Mouse (Mus musculus): Measurements from ENCODE around the gene Coq8b. TPM values are rescaled to one million over a fixed set of nuclear protein-coding genes. Genes with fewer than 3 reads are reported as not detected.

The Coq8b gene
- polyA plus RNA-seq, 1 experiment from 2014 or later, result 23.4 TPM

DNA sequence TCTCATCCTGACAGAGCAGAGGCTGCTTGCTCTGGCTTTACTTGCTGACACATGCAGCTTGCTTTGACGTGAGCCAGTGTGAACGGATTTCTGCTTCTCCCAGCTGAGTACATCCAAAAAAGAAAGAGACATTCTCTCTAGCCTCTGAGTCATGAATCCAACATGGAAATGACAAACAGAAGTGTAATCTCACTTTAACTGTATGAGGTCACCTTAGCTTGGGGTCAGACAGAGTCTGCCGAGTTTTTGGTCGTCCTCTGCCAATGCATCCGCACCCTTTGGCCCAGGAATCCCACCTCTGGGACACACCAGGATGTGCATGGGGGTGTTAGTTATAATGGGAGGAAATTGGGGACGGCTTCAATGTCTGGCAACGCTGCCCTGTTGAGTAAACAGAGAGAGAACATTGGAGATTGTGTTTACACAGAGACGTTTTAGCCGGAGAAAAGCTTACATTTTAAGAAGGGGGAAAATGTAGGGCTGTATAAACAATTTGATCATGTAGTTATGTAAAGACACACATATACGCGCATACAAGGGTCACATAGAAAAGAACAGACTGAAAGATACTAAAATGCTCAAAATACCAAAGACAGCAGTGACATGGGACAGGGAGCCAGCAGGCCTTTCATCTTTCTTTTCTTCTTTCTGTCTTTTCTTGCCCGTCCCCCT lies 59.1 kb downstream of the Coq8b start:
- H3K4me2 ChIP-seq (ENCODE audit: low read depth, low read length), result peak overlapping the region; percentile 31; the same call in 1 of the 2 replicates
- peak overlapping the region; percentile 78 for H3K27ac ChIP-seq (ENCODE audit: low read length)
- ATAC-seq (ENCODE audit: low read depth), result peak; percentile 87
- WGBS, result 11% methylated on average over 12 of the region's 12 CpGs
- H3K36me3 ChIP-seq (ENCODE audit: control insufficient read depth, insufficient read depth, low read length), result no peaks in the 10 kb centered on the region
- no peak overlapping the region for H3K9ac ChIP-seq (ENCODE audit: low read length)
- peaks cover 11% of the 10 kb centered on the region for H3K4me1 ChIP-seq (replicated peaks; ENCODE audit: control insufficient read depth, insufficient read depth, low read length)
- H3K27me3 ChIP-seq (ENCODE audit: control insufficient read depth, insufficient read depth, low read depth, low read length), result no peaks in the 10 kb centered on the region
- no peak overlapping the region for H3K4me3 ChIP-seq (ENCODE audit: low read length)
- H3K9me3 ChIP-seq (ENCODE audit: control insufficient read depth, low read length), result peaks cover 4% of the 10 kb centered on the region; the same call in 1 of the 2 replicates

DNA sequence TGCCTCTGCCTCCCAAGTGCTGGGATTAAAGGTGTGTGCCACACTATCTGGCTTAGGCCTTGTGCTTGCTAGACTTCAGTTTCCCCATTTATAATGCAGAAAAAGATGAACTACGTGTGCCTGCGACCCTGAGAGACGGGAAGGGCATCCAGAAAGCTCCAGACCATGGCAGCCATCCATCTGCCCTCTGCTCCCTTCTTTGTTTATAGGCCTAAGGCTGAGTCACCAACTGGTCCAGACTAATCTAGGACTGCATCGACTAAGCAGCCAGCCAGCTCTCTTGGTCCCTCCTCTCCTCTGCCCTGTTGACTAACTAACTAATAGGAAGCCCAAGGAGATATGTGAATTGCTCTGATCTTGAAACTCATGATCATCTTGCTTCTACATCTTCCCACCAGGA lies 63.1 kb downstream of the Coq8b start:
- Histone ChIP-seq H3K36me3 (ENCODE audit: control insufficient read depth, insufficient read depth, low read length) (no peaks in the 10 kb centered on the region), H3K27me3 (ENCODE audit: control insufficient read depth, insufficient read depth, low read depth, low read length) (no peaks in the 10 kb centered on the region), H3K4me2 (ENCODE audit: low read depth, low read length) (no peak overlapping the region), H3K27ac (ENCODE audit: low read length) (no peak overlapping the region), H3K4me1 (replicated peaks; ENCODE audit: control insufficient read depth, insufficient read depth, low read length) (peaks cover 11% of the 10 kb centered on the region), H3K9me3 (ENCODE audit: control insufficient read depth, low read length) (no peaks in the 10 kb centered on the region), H3K9ac (ENCODE audit: low read length) (no peak overlapping the region), H3K4me3 (ENCODE audit: low read length) (no peak overlapping the region)
- WGBS, result 52% methylated on average over 4 of the region's 4 CpGs
- no peak for ATAC-seq (ENCODE audit: low read depth)

DNA sequence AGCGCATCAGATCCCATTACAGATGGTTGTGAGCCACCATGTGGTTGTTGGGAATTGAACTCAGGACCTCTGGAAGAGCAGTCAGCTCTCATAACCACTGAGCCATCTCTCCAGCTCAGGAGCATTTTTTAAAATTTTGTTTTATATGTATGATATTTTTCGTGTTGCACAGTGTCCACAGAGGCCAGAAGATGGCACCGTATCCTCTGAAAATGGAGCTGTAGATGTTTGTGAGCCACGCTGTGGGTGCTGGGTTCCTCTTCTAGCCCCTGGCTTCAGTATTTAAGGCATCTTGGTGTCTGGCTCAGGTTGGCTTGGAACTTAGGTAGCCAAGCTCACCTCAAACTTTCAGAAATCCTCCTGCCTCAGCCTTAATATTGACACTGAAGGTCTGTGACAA lies 63.7 kb downstream of the Coq8b start:
- H3K4me3 ChIP-seq (ENCODE audit: low read length), result no peak overlapping the region

DNA sequence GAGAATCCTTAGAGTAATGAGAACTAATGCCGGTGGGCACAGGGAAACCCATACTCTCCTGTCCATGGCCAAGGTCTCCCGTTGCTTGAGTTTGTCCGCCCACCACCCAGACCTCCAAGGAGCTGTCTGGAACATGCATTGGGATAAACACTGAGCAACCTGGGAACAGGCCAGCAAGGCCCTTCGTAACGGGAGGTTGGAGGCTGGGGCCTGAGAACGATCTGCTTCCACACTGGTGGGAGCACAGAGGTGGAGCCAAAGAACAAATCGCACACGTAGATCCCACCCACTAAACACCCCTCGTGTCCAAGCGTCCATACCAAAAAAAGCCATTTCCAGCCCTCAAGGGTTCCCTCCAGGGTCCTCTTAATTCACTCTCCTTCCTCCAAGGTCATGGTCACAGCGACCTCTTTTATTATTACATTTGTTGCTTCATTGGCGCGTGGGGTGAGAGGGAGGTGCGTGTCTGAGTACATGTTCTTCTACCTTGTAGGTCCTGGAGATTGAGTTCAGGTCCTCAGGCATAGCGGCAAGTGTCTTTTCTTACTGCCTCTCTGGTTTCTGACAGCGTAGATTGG lies 65.3 kb downstream of the Coq8b start:
- H3K4me3 ChIP-seq (ENCODE audit: low read length), result no peak overlapping the region
- H3K9me3 ChIP-seq (ENCODE audit: control insufficient read depth, low read length), result no peaks in the 10 kb centered on the region
- no peak for ATAC-seq (ENCODE audit: low read depth)
- H3K9ac ChIP-seq (ENCODE audit: low read length), result no peak overlapping the region
- no peak overlapping the region for H3K4me2 ChIP-seq (ENCODE audit: low read depth, low read length)
- WGBS, result 72% methylated on average over 16 of the region's 16 CpGs
- H3K27me3 ChIP-seq (ENCODE audit: control insufficient read depth, insufficient read depth, low read depth, low read length), result no peaks in the 10 kb centered on the region
- peak overlapping the region; percentile 27; the same call in 1 of the 2 replicates for H3K27ac ChIP-seq (ENCODE audit: low read length)
- H3K36me3 ChIP-seq (ENCODE audit: control insufficient read depth, insufficient read depth, low read length), result no peaks in the 10 kb centered on the region
- H3K4me1 ChIP-seq (replicated peaks; ENCODE audit: control insufficient read depth, insufficient read depth, low read length), result peaks cover 3% of the 10 kb centered on the region

More for the DNA sequence above, 63.7 kb downstream of the Coq8b start:
- H3K36me3 ChIP-seq (ENCODE audit: control insufficient read depth, insufficient read depth, low read length), result no peaks in the 10 kb centered on the region
- no peak for ATAC-seq (ENCODE audit: low read depth)
- H3K27ac ChIP-seq (ENCODE audit: low read length), result no peak overlapping the region
- no peaks in the 10 kb centered on the region for H3K9me3 ChIP-seq (ENCODE audit: control insufficient read depth, low read length)
- no peak overlapping the region for H3K9ac ChIP-seq (ENCODE audit: low read length)
- H3K4me2 ChIP-seq (ENCODE audit: low read depth, low read length), result no peak overlapping the region
- no peaks in the 10 kb centered on the region for H3K27me3 ChIP-seq (ENCODE audit: control insufficient read depth, insufficient read depth, low read depth, low read length)
- H3K4me1 ChIP-seq (replicated peaks; ENCODE audit: control insufficient read depth, insufficient read depth, low read length), result peaks cover 8% of the 10 kb centered on the region
- 90% methylated on average over 4 of the region's 4 CpGs for WGBS

DNA sequence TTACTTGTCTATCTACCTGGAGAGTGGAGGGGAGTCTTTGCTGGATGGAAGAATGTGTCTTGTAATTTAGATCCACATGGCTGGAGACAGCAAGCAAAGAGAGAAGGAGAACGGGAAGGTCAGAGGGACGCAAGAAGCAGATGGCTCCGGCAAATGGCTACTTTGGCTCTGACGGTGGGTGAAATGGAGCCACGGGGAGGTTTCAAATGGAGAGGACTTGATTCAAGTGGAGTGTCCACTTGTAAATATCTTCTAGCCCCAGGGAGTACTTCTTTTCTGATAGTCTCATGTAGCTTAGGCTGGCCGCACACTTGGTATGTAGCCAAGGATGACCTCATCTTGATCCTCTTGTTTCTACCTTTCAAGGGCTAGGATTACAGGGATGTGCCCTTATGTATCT lies 66.0 kb downstream of the Coq8b start:
- H3K9ac ChIP-seq (ENCODE audit: low read length), result no peak overlapping the region
- no peak overlapping the region for H3K27ac ChIP-seq (ENCODE audit: low read length)
- H3K4me2 ChIP-seq (ENCODE audit: low read depth, low read length), result no peak overlapping the region
- ATAC-seq (ENCODE audit: low read depth), result no peak
- H3K27me3 ChIP-seq (ENCODE audit: control insufficient read depth, insufficient read depth, low read depth, low read length), result no peaks in the 10 kb centered on the region
- no peaks in the 10 kb centered on the region for H3K9me3 ChIP-seq (ENCODE audit: control insufficient read depth, low read length)
- no peak overlapping the region for H3K4me3 ChIP-seq (ENCODE audit: low read length)
- WGBS, result 81% methylated on average over 6 of the region's 6 CpGs
- H3K36me3 ChIP-seq (ENCODE audit: control insufficient read depth, insufficient read depth, low read length), result no peaks in the 10 kb centered on the region
- H3K4me1 ChIP-seq (replicated peaks; ENCODE audit: control insufficient read depth, insufficient read depth, low read length), result peaks cover 3% of the 10 kb centered on the region

DNA sequence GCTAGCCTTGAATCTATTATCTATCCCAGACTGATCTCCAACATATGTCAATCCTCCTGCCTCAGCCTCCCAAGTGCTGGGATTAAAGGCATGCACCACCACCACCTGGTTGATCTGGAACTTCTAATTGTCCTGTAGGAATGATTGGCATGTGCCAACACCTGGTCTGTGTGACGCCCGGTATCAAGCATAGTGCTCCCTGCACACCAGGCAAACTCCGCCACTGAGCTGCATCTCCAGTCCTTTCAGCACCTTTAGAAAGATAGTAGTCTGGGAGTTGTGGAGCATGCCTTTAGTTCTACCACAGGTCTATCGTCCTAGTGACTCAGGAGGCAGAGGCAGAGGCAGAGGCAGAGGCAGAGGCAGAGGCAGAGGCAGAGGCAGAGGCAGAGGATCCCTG lies 67.5 kb downstream of the Coq8b start:
- no peak for ATAC-seq (ENCODE audit: low read depth)
- H3K9ac ChIP-seq (ENCODE audit: low read length), result no peak overlapping the region
- no peak overlapping the region for H3K4me2 ChIP-seq (ENCODE audit: low read depth, low read length)
- no peaks in the 10 kb centered on the region for H3K36me3 ChIP-seq (ENCODE audit: control insufficient read depth, insufficient read depth, low read length)
- no peaks in the 10 kb centered on the region for H3K9me3 ChIP-seq (ENCODE audit: control insufficient read depth, low read length)
- no peak overlapping the region for H3K4me3 ChIP-seq (ENCODE audit: low read length)
- WGBS, result 78% methylated on average over 4 of the region's 4 CpGs
- H3K27me3 ChIP-seq (ENCODE audit: control insufficient read depth, insufficient read depth, low read depth, low read length), result no peaks in the 10 kb centered on the region
- H3K4me1 ChIP-seq (replicated peaks; ENCODE audit: control insufficient read depth, insufficient read depth, low read length), result peaks cover 3% of the 10 kb centered on the region
- H3K27ac ChIP-seq (ENCODE audit: low read length), result no peak overlapping the region

DNA sequence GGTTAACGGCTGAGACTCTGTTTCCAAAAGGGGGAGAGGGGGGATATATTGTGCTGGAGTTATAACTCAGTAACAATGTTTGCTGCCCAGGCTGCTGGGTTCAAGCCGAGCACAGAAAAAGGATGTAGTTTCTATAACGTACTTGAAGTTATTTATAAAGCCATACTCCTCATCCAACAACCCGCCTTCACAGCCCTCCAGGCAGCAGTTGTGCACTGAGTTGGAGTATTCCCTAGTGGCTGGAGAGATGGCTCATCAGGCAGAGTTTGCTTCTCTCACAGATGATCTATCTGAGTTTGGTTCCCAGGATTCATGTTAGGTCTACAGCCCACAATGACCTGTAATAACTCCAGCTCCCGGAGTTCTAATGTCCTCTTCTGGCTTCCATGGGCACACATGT lies 68.0 kb downstream of the Coq8b start:
- no peak for ATAC-seq (ENCODE audit: low read depth)

DNA sequence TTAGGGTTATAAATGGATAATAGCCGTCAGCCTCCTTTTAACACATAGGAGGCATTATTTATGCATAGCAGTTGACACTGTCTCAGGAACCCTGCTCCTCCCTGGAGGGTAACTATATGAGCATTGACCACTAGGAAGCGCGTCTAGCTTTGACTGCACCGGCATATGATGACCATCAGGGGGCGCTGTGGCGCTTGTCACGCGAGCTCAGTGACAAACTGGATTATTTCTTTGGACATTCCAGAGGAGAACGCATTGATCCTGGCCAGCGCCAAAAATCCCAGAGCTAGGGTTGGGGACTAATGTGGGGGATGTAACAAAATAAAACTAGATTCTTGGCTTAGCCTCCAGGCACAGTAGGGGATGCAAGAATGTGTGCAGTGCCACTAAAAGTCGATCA lies 69.3 kb downstream of the Coq8b start:
- H3K4me2 ChIP-seq (ENCODE audit: low read depth, low read length), result no peak overlapping the region
- peak; percentile 46 for ATAC-seq (ENCODE audit: low read depth)
- no peak overlapping the region for H3K27ac ChIP-seq (ENCODE audit: low read length)
- no peak overlapping the region for H3K4me3 ChIP-seq (ENCODE audit: low read length)
- H3K9me3 ChIP-seq (ENCODE audit: control insufficient read depth, low read length), result no peaks in the 10 kb centered on the region
- H3K4me1 ChIP-seq (replicated peaks; ENCODE audit: control insufficient read depth, insufficient read depth, low read length), result peaks cover 3% of the 10 kb centered on the region
- no peaks in the 10 kb centered on the region; the same call in none of the 2 replicates for H3K36me3 ChIP-seq (ENCODE audit: control insufficient read depth, insufficient read depth, low read length)
- H3K27me3 ChIP-seq (ENCODE audit: control insufficient read depth, insufficient read depth, low read depth, low read length), result no peaks in the 10 kb centered on the region
- 7% methylated on average over 11 of the region's 11 CpGs for WGBS
- no peak overlapping the region for H3K9ac ChIP-seq (ENCODE audit: low read length)

More for the DNA sequence above, 68.0 kb downstream of the Coq8b start:
- no peak overlapping the region for H3K9ac ChIP-seq (ENCODE audit: low read length)
- no peak overlapping the region for H3K4me2 ChIP-seq (ENCODE audit: low read depth, low read length)
- no peaks in the 10 kb centered on the region for H3K9me3 ChIP-seq (ENCODE audit: control insufficient read depth, low read length)
- no peak overlapping the region for H3K27ac ChIP-seq (ENCODE audit: low read length)
- no peaks in the 10 kb centered on the region for H3K27me3 ChIP-seq (ENCODE audit: control insufficient read depth, insufficient read depth, low read depth, low read length)
- 70% methylated on average over 5 of the region's 5 CpGs for WGBS
- no peaks in the 10 kb centered on the region for H3K36me3 ChIP-seq (ENCODE audit: control insufficient read depth, insufficient read depth, low read length)
- peaks cover 3% of the 10 kb centered on the region for H3K4me1 ChIP-seq (replicated peaks; ENCODE audit: control insufficient read depth, insufficient read depth, low read length)
- no peak overlapping the region for H3K4me3 ChIP-seq (ENCODE audit: low read length)

DNA sequence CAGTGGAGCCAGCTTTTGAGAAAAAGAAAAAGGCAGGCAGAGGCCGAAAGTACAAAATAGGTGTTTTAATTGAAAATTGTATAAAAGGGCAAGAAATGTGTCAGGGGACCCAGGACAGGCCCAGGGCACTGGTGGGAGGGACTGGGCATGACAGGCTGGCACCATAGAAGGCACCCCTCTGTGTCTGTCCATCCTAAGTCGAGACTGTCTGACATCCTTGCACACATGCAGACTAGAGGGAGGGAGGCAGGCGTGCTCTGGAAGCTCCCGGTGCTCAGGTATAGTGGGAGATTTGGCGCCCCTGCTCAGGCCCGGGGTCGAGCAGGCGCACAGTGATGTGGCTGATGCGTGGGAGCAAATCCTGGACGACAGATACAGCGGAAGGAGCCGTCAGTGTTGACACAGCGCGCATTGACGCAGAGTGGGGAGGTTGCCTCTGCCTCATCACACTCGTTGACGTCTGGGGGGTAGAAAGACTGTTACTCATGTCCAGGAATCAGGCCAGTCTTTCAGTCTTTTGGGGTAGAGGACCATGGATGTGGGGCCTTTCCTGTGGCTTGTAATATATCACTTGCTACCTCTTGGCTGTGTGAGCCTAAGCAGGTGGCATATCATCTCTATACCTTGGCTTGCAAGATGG lies 72.4 kb downstream of the Coq8b start:
- H3K36me3 ChIP-seq (ENCODE audit: control insufficient read depth, insufficient read depth, low read length), result peaks cover 2% of the 10 kb centered on the region
- no peak overlapping the region for H3K4me3 ChIP-seq (ENCODE audit: low read length)
- H3K27me3 ChIP-seq (ENCODE audit: control insufficient read depth, insufficient read depth, low read depth, low read length), result no peaks in the 10 kb centered on the region
- H3K27ac ChIP-seq (ENCODE audit: low read length), result no peak overlapping the region
- WGBS, result 73% methylated on average over 17 of the region's 17 CpGs
- no peaks in the 10 kb centered on the region for H3K9me3 ChIP-seq (ENCODE audit: control insufficient read depth, low read length)
- no peak for ATAC-seq (ENCODE audit: low read depth)
- no peak overlapping the region for H3K9ac ChIP-seq (ENCODE audit: low read length)
- no peak overlapping the region for H3K4me2 ChIP-seq (ENCODE audit: low read depth, low read length)
- H3K4me1 ChIP-seq (replicated peaks; ENCODE audit: control insufficient read depth, insufficient read depth, low read length), result peaks cover 17% of the 10 kb centered on the region
